Mouse (Mus musculus) midbrain, embryonic 16.5 days (tissue): ENCODE results near the gene Gm48551. TPM values are rescaled to one million over a fixed set of nuclear protein-coding genes. Genes with fewer than 3 reads are reported as not detected.

Experiments used
- ATAC-seq: fragments of 200-750 bp; cut with Nextera tagmentation; 2 replicates; pipeline ENCODE4 v1.8.0; 2017; ENCODE audit warnings: moderate TSS enrichment
- H3K27ac ChIP-seq: fragments of 300-500 bp; sonication (generic); 2 replicates; pipeline ENCODE4 v1.5.1; 2014; ENCODE audit warnings: mild to moderate bottlenecking, low read length, mixed read lengths
- H3K27me3 ChIP-seq: fragments of 300-500 bp; sonication (generic); 2 replicates; pipeline ENCODE4 v1.6.1; 2014; ENCODE audit warnings: low read depth, low read length, mixed read lengths; ENCODE audit not compliant: control insufficient read depth, insufficient read depth
- H3K36me3 ChIP-seq: fragments of 300-500 bp; sonication (generic); 2 replicates; pipeline ENCODE4 v1.6.1; 2014; ENCODE audit warnings: mild to moderate bottlenecking, low read length, moderate library complexity, mixed read lengths; ENCODE audit not compliant: control insufficient read depth, insufficient read depth
- H3K4me1 ChIP-seq: fragments of 300-500 bp; sonication (generic); 2 replicates; pipeline ENCODE4 v1.6.1; 2014; ENCODE audit warnings: mild to moderate bottlenecking, low read length, mixed read lengths; ENCODE audit not compliant: control insufficient read depth, insufficient read depth
- H3K4me2 ChIP-seq: fragments of 300-500 bp; sonication (generic); 2 replicates; pipeline ENCODE4 v1.6.1; 2014; ENCODE audit warnings: mild to moderate bottlenecking, low read length, mixed read lengths
- H3K4me3 ChIP-seq: fragments of 300-500 bp; sonication (generic); 2 replicates; pipeline ENCODE4 v1.5.1; 2014; ENCODE audit warnings: low read depth, mild to moderate bottlenecking, low read length, moderate library complexity, mixed read lengths
- H3K9ac ChIP-seq: fragments of 300-500 bp; sonication (generic); 2 replicates; pipeline ENCODE4 v1.6.1; 2014; ENCODE audit warnings: low read depth, low read length, mixed read lengths
- H3K9me3 ChIP-seq: fragments of 300-500 bp; sonication (generic); replicated peaks from 2 replicates; pipeline ENCODE4 v1.6.1; 2014; ENCODE audit warnings: mild to moderate bottlenecking, low read length, mixed read lengths; ENCODE audit not compliant: control insufficient read depth, poor library complexity, severe bottlenecking
- WGBS: fragments of 180-500 bp; shearing (Covaris S2); extraction: QIAGEN DNeasy Blood & Tissue Kit; methylation state at CpG from one replicate; pipeline ENCODE4 v1.1.7; 2014; 5-methylcytosine and 5-hydroxymethylcytosine counted together
- polyA plus RNA-seq: library from polyadenylated mRNA; unstranded; fragments of >200 nt; fragmentation: Nextera tagmentation; extraction: Ambion mirVana; gene quantifications from 2 replicates; pipeline ENCODE4 v1.2.1, GENCODE M21; 2015

The Gm48551 gene
- polyA plus RNA-seq, 1 experiment from 2014 or later = 6.1 TPM

DNA sequence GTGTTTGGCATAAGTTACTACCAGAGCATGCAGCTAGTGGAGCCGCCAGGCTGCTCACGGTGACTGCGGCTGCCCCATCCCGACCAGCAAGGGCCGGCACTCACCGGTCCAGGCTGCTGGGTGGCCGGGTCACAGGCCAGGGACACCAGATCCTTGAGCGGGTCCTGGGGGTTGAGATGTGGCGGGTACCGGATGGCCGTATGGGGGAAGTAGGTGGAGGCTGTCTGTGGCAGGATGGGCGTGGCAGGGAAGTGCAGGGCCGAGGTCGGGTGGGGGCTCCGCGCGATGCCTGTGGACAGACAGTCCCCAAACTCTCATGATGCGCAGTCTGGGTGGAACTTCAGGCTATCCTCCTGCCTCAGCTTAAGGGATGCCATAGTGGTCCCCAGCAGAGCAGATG is 20.5 kb downstream of the Gm48551 start:
- ATAC-seq = no peak

DNA sequence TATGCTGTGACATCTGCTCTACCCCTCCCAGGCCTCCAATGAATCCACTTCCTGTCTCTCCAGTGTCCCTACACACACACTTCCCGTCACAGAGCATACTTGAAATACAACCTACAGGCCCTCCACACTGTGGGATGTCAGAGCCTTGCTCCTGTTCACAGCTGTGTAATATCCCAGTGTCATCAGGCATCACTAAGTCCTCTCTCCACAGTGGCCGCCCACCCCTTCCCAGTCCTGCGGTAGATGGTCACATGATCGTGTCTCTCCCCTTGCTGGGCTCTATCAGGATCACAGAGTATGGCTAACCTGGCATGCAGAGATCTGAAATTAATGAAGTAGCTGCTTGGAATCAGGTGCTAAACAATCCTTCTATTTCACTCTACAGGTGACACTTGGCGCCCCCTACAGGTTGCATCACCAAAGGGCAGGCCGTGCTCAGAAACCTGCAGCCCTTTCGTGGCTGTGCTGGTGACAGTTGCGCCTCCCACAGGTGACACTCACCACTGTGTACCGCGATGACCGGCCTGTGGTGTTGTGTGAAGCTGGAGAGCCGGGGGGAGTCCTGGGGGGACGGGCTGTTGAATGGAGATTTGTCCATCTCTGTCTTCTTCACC is 21.4 kb downstream of the Gm48551 start:
- H3K27ac ChIP-seq = no peak overlapping the region
- no peak overlapping the region for H3K4me2 ChIP-seq
- H3K9me3 ChIP-seq = no peaks in the 10 kb centered on the region
- ATAC-seq = no peak
- no peak overlapping the region for H3K9ac ChIP-seq
- peaks cover 26% of the 10 kb centered on the region for H3K4me1 ChIP-seq
- 46% methylated on average over 13 of the region's 13 CpGs for WGBS
- H3K4me3 ChIP-seq = no peak overlapping the region
- peaks cover 3% of the 10 kb centered on the region for H3K27me3 ChIP-seq
- peaks cover 26% of the 10 kb centered on the region for H3K36me3 ChIP-seq

More for the DNA sequence above, 20.5 kb downstream of the Gm48551 start:
- Histone ChIP-seq H3K4me3 (no peak overlapping the region), H3K4me1 (peaks cover 26% of the 10 kb centered on the region), H3K4me2 (no peak overlapping the region), H3K9ac (no peak overlapping the region), H3K27me3 (peaks cover 3% of the 10 kb centered on the region), H3K36me3 (peaks cover 35% of the 10 kb centered on the region), H3K27ac (no peak overlapping the region), H3K9me3 (no peaks in the 10 kb centered on the region)
- WGBS = 64% methylated on average over 16 of the region's 18 CpGs

DNA sequence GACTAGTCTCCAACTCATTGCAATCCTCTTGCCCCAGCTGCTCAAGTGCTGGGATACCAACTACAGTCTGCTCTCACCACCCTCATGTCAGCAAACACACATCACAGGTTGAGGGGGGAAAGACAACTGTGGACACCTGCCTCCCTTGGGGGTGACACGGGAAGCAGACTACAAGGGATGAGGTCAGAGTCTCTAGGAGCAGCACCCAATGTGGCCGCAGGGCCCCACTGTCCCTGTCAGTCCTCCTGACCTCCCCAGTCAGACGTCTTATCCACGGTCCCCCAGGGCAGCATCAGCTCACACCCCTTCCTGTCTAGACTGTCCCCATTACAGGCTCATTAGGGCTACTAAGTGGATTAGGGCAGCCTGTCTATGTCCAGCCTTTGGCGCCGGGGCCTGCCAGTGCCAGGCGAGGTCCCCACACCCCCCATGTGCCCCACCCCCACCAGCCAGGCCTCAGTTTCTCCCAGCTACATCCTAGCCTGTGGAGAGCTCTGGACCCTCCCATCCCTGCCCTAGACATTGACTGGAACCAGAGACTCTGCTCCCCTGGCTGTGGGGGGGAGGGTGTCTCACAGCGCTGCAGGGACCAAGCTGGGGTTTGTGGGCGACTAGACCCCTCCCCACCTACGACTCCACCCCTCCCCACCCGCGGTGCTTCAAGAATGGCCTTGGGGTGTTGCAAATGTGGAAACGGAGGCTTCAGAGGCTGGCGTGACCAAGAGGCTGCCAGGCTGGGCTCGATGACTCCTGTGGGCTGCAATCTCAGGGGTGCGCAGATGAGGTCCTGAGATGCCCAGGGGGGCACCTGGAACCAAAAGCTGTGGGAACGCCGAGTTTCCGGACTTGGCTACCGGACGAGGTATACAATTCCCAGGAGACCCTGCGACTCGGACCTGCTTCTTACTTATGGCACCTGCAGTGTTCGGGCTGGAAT is 22.5 kb downstream of the Gm48551 start:
- H3K27ac ChIP-seq = no peak overlapping the region
- peaks cover 27% of the 10 kb centered on the region for H3K4me1 ChIP-seq
- WGBS = 29% methylated on average over 24 of the region's 24 CpGs
- H3K4me3 ChIP-seq = peak overlapping the region; percentile 6; the same call in 1 of the 2 replicates
- no peak for ATAC-seq
- peaks cover 26% of the 10 kb centered on the region for H3K36me3 ChIP-seq
- peaks cover 3% of the 10 kb centered on the region for H3K27me3 ChIP-seq
- 0 out of 2 replicates have a peak overlapping the region, but pooled peaks have one; percentile 21 for H3K9ac ChIP-seq
- H3K9me3 ChIP-seq = no peaks in the 10 kb centered on the region
- peak overlapping the region; percentile 5 for H3K4me2 ChIP-seq

DNA sequence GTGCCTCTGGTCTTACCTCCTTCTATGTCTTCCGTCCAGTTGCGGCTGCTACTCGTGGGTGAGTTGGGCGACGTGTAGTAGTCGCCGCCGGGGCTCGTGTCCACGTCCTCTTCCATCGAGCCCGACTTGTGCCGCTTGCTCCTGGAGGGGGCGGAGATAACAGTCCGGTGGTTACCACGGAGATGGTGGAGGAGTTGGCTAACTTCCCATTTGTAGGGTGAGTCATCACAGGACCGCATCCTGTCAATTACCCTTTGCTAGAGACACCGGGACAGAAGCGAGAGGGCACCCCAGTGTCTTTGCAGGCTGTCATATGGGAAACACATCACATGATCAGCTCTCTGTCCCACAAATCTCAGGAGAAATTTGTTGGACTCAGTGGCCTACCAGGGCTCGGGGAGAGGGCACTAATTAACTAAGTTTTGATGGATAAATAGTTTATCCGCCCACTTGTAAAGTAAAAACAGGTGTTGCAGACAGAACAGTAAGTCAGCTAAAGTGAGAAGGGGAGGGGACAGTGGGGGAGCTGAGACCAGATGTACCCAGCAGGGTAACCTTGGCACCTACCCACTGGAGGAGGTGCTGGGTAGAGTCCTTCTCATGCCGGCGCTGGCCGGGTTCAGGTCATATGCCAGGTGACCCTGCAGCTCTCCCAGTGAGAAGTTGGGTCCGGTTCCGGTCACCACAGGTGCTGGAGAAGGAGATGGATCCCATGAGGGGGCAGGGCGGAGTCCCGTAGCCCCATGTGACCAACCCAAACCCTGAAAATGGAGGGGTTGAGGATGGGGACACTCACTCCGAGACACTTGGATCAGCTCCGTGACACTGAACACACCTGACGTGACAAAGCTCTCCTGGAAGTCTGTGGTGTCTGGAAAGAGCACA is 23.5 kb downstream of the Gm48551 start:
- H3K27me3 ChIP-seq = peaks cover 3% of the 10 kb centered on the region
- ATAC-seq = no peak
- H3K9me3 ChIP-seq = no peaks in the 10 kb centered on the region
- peaks cover 26% of the 10 kb centered on the region for H3K36me3 ChIP-seq
- H3K4me1 ChIP-seq = peaks cover 17% of the 10 kb centered on the region
- no peak overlapping the region for H3K9ac ChIP-seq
- no peak overlapping the region for H3K27ac ChIP-seq
- WGBS = 26% methylated on average over 31 of the region's 31 CpGs
- H3K4me2 ChIP-seq = peak overlapping the region; percentile 5; the same call in 1 of the 2 replicates
- peak overlapping the region; percentile 6; the same call in 1 of the 2 replicates for H3K4me3 ChIP-seq

DNA sequence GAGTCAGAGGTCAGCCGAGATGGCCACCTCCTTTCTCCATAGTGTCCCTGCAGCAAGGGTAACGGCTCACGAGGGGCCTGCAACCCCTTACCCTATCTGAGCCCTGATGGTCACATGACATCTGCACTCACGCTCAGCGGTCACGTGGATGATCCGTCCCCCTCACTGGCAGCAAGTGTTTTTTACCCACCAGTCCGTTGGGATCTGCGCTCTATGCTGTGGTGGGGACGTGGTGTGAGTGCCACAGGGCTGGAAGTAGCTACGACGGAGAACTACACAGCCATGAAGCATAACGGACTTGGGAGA is 24.1 kb downstream of the Gm48551 start:
- peaks cover 26% of the 10 kb centered on the region for H3K36me3 ChIP-seq
- no peak overlapping the region for H3K4me2 ChIP-seq
- no peak overlapping the region for H3K27ac ChIP-seq
- peaks cover 3% of the 10 kb centered on the region for H3K27me3 ChIP-seq
- no peak for ATAC-seq
- H3K9ac ChIP-seq = no peak overlapping the region
- 50% methylated on average over 13 of the region's 13 CpGs for WGBS
- no peak overlapping the region for H3K4me3 ChIP-seq
- H3K4me1 ChIP-seq = peaks cover 11% of the 10 kb centered on the region; the same call in 1 of the 2 replicates
- H3K9me3 ChIP-seq = no peaks in the 10 kb centered on the region

DNA sequence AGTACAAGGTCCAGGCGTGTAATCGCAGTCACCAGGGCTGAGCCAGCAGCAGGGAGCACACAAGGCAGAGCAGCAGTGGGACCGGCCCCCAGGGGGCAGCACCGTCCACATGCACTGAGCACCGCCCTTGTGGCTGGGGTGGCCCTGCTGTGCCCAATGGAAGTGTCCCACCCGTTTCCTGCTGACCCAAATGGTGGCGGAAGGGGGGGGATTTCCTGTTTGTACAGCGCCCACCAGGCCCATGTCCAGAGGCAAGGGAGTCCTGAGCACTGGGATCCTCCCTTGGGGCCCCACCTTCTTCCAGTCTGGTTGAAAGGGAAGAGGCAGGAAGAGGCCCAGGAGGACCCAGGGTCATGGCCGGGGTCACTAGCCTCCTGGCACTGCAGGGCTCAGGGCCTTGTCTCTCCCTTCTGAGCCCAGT is 24.6 kb downstream of the Gm48551 start:
- H3K4me1 ChIP-seq = peaks cover 10% of the 10 kb centered on the region; the same call in 1 of the 2 replicates
- no peak for ATAC-seq
- peaks cover 26% of the 10 kb centered on the region for H3K36me3 ChIP-seq
- peaks cover 3% of the 10 kb centered on the region for H3K27me3 ChIP-seq
- H3K9me3 ChIP-seq = no peaks in the 10 kb centered on the region
- H3K27ac ChIP-seq = no peak overlapping the region
- no peak overlapping the region for H3K4me2 ChIP-seq
- H3K4me3 ChIP-seq = no peak overlapping the region
- WGBS = 24% methylated on average over 9 of the region's 9 CpGs
- H3K9ac ChIP-seq = no peak overlapping the region

DNA sequence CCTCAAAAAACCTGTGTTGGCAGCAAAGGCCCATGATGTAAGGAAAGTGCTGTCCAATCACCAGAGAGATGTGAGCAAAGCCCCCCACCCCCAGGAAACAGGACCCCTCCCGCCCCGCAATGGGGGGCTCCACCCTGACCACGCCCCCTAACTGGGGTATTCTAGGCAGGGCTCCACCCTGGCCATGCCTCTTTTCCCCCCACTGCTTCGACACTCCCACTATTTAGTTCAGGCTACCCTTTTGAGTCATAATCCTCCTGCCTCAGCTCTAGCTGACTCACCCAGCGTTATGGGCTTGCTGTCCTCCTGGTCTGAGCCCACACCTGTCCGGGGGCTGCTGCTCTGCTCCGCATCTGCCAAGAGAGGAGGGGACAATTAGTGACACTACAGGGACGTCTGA is 25.1 kb downstream of the Gm48551 start:
- Histone ChIP-seq H3K4me2 (no peak overlapping the region), H3K27me3 (peaks cover 3% of the 10 kb centered on the region), H3K4me1 (peaks cover 10% of the 10 kb centered on the region; the same call in 1 of the 2 replicates), H3K9ac (no peak overlapping the region), H3K27ac (no peak overlapping the region), H3K36me3 (peaks cover 23% of the 10 kb centered on the region), H3K9me3 (no peaks in the 10 kb centered on the region), H3K4me3 (no peak overlapping the region)
- ATAC-seq = no peak
- WGBS = 29% methylated on average over 8 of the region's 8 CpGs

DNA sequence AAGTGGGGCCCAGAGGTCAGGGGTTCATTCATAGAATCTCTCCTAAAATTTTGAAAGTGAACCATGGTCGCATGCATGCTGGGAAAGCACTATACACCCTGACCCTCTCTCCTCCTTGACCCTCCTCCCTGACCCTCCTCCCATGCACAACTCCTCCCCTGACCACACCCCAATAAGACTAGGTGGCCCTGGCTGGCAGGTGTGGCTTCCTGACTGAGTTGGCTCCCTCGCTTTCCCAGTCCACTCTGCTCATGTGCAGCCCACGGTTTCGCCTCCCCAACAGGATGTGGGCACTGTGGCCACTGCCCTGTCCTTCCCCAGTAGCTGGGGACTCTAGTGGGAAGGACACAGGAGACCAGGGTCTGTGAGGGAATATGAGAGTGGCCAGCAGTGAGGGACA is 26.1 kb downstream of the Gm48551 start:
- H3K4me3 ChIP-seq = no peak overlapping the region
- H3K36me3 ChIP-seq = peaks cover 17% of the 10 kb centered on the region
- no peaks in the 10 kb centered on the region for H3K9me3 ChIP-seq
- no peak for ATAC-seq
- peaks cover 3% of the 10 kb centered on the region for H3K27me3 ChIP-seq
- no peak overlapping the region for H3K27ac ChIP-seq
- no peak overlapping the region for H3K4me2 ChIP-seq
- H3K9ac ChIP-seq = no peak overlapping the region
- peaks cover 10% of the 10 kb centered on the region; the same call in 1 of the 2 replicates for H3K4me1 ChIP-seq
- 73% methylated on average over 4 of the region's 4 CpGs for WGBS
